Mouse (Mus musculus): Measurements from ENCODE around the gene Hsf3. TPM values are rescaled to one million over a fixed set of nuclear protein-coding genes. Genes with fewer than 3 reads are reported as not detected.
"Not testable (repeated sequence)": the region's sequence is repeated elsewhere in the genome, so short reads cannot be mapped to it uniquely, and the experiment has no call there.

Hsf3 gene
- not detected for total RNA-seq (2021)
- long read RNA-seq, experiment 1: 0 reads
- long read RNA-seq, experiment 2: 0 reads

DNA sequence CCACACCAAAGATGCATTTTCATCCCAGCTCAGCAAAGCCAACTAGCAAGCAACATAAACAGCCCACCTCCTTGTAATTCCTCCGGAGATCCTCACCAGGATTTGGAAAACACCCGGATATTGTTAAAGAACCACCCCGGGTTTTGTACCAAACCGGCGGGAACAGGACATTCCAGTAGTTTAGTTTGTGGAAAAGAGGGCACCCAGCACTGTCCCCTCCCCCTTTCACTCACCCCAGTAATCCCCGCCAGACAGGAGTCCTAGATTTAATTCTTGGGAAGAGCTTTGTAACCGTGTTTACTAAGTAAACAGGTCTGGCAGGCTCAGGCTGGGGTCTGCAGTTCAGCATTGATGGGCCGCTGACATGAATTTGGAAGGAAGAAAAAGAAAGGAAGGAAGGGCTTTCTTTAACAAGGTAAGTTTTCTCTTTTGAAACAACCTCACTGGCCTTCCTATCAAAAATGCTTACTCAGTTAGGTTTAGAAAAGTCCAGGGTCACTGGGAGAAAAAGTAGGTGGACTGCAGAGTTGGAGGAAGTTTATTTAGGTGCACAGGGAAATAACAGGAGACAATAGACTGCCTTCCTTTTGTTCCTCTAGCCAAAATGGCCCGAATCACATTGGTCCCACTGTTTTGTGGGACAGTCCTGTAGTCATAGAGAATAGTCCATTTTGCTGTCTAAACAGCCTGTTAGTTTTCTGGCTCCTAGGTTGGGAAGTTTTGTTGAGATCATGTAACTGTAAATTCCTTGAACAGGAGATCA, at the start of gene Hsf3:
Hsf3 (minus strand) TSS at position 94 of the 763 bp plus-strand sequence.
- DNase-seq: no peak

DNA sequence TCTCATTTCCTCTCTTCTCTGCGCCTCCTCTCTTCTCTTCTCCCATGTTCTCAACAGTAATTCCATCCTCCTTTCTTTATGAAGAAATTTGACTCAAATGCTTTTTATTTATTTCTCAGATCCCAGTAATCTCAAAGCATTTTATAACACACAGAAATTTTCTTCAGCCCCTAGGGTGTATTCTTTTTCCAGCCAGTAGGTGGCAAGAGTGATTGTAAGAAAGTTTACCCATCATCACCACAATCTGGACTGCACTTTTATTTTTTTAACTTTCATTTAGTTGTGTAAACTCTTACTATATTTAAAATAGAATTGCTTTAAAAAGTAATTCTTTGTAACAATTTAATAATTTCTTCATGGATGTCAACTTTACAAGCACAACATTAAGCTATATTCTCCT, 45.5 kb upstream of the Hsf3 start:
- no peak for DNase-seq

DNA sequence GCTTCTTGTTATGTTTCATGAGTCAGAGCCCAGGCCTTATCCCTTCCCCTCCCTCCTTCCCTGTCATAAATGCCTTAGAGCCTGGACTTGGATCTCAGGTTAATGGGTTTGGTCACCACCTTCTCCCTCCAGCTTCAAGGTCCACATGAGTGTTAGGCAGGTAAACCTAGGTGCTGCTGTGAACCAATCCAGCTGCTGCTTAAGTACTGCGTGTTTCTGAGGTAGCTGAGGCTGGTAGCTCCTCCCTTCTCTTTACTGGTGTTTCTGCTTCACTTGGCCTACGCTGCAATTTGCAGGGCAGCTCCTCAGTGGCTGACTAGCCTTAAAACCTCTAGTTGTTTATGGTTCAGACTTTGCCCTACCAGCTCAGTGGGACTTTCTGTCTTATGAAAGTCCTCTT, 945 bp downstream of the Hsf3 start, which contains the start of gene Heph:
Heph (plus strand) TSS at position 211 of the 400 bp plus-strand sequence.
- no peak for DNase-seq

DNA sequence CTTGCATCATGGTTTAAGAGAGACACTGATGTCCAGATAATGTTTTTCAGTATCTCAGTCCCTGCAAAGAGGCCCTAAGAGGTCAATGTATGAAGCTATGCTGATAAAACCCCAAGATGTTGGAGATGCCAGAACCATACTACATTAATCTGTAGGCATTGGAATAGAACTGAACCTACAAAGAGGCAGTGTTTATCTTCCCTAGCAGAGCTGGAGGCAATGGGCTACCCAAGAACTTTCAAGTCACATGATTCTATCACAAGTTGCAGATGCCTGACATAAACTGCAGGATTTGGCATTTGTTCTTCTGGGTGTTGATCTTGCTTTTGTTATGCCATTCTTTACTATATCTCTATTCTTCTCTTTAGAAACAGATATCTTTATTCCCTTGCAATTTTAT, 36.7 kb downstream of the Hsf3 start:
- DNase-seq: no peak

DNA sequence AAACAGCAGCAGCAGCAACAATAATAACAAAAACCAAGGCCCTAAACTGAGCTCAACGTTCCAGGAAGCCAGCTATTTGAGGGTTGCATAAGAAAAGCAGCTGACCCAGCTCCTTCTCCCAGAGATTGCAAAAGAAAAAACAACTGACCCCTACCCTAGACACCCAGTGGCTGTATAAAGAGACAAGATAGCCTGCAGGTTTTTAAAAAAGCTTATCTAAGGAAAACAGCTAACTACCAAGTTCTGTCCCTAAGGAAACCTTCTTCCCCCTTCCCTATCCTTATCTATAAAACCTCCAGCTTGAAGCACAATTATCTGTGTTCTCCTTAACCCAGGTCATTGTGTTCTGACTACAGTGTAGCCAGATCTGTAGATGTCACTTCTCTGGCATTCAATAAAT, 38.4 kb downstream of the Hsf3 start:
- no peak for DNase-seq

DNA sequence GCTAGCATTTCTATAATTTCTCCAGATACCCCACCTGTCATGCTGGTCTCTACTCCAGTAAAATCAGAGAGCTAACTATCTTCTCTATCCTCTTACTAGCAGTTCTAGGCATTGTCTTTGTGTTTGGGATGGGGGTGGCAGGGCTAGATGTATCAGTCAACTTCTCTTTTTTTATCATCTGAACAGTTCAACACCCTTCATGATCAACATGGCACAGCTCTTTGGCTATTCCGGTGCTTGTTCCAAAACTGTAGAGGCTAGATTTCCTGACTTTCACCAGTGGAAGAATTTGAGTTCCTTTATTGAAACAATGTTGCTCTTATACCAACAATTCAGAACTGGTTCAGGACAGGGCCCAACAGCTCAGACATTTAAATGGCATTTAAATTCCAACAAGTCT, 39.1 kb downstream of the Hsf3 start:
- DNase-seq: no peak

DNA sequence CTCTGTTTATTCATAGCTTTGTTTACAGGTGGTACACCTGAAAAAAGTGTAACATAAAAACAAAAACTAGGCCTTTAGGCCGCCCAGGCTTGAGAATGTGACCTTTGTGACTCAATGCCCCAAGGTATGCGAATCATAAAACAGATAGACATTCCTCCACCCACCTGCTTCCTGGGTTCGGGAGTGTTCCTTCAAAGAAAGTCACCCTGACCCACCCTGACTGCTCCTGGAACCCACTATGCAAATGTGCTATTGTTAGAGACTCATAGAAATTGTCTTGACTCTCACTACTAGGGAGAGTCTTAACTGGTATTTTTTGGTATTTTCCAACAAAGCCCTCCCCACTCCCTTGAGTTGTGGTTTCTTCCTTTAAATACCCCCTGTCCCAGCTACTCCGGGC, 40.7 kb downstream of the Hsf3 start:
- DNase-seq: not testable (repeated sequence)

DNA sequence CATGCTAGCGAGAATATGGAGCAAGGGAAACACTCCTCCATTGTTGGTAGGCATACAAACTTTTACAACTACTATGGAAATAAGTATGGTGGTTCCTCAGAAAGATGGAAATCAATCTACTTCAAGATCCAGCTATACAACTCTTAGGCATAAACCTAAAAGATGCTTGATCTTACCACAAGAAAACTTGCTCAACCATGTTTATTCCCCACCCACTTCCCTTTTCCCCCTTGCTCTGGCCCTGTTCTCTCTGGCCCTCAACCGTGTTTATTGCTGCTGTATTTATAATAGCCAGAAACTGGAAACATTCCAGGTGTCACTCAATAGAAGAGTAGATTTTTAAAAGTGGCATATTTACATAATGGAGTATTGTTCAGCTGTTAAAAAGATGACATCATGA, 117.0 kb downstream of the Hsf3 start:
- DNase-seq: no peak

DNA sequence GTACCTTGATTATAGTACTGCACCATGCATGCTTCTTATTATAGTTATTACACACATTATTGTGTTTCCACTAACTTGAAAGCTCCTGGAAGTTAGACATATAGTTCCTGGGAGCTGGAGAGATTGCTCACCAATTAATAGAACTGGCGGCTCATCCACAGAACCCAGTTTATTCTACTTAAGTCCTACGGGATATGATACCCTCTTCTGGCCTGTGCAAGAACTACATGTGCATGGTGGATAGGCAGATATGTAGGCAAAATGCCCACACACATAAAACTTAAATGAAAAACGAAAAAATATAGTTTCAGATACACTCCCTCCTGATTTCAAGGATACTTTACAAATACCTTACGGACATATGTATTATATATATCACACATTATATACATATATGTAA, 126.3 kb downstream of the Hsf3 start:
- no peak for DNase-seq

DNA sequence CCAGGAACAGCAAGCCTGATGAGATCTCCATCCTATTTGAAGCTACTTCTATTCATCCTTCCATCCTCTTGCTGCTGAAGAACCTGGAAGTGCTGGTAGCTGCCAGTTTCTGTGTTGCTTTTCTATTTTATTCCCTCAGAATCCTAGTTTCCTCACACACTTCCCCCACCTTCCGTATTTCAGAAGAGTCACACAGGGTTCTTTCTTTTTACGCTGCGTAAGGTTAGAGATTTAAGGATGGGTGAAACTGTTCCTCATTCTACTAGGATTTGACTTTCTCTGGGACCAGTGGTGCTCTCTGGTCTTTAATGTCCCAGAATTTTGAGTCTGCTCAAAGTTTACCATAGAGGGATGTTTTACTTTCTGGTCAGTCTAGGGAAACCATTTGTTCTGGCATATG, 162.8 kb downstream of the Hsf3 start, which contains the start of gene Vsig4:
Vsig4 (minus strand) TSS at position 101 of the 400 bp plus-strand sequence.
- DNase-seq: no peak

DNA sequence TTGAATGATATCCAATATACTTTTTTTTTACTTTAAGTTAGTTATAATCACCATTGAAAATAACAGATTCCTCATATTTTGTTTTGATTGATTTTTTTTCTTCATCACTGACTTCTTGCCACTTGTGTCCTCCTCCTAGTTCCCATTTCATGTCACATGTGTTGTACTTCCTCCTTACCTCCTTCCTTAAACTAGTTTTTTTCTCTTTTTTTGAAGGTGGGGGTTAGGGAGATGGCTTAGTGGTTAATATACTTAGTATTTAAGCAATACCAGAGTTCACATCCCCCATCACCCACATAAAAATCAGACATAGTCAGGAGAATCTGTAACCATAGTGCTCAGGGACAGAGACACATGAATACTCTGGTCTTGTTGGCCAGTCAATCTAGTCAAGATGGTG, 199.6 kb downstream of the Hsf3 start:
- DNase-seq: no peak

Other genes starting within 250 kb of the Hsf3 start
- gene Vsig4, start 162.9 kb downstream of the Hsf3 start, total RNA-seq (2021): not detected
- gene Heph, start 935 bp downstream of the Hsf3 start, total RNA-seq (2021): 1 to 10 TPM in 1 of 2 experiments, under 1 TPM in 1; 0.46 to 2.1 TPM

Measured in gastrocnemius, postnatal 25 days (tissue).